In the genomic region with DNA sequence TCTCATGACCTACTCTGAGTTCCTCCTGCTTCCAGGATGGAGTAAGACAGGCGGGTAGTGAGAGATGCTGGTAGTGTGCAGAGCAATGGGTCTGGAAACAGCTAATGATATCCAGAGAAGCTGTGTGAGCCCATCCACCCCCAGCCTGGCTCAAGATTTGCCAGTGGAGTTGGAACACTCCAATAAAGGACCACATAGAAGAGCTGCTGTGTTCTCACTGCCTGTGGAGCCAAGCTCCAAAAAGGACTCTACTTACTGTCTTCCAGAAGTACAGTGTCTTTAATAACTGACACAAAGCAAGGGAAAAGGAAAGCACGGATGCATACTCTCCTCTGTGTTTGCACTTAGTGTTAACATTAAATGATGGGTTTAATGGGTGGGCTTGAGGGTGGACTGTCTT, we compare ENCODE assay signal across 31 mouse cellular contexts.
"Had no signal": no experiment of that assay in that cellular context is flagged by ENCODE, and none has a peak within 500 bp of the region (broad histone marks: within the 10 kb centered on the region; RNA-seq: fewer than 3 reads in every experiment).

No protein-coding gene starts in this region.

- H3K4me1 ChIP-seq: limb, embryonic 10.5 days; limb, embryonic 12.5 days; limb, embryonic 13.5 days; limb, embryonic 15.5 days; liver, embryonic 12.5 days; liver, embryonic 13.5 days; liver, embryonic 15.5 days; lung, embryonic 15.5 days; megakaryocyte, embryonic 14.5 days; midbrain, embryonic 12.5 days; midbrain, embryonic 13.5 days; midbrain, embryonic 15.5 days; neural tube, embryonic 12.5 days had no signal

- H3K4me2 ChIP-seq: limb, embryonic 12.5 days; limb, embryonic 13.5 days; limb, embryonic 15.5 days; liver, embryonic 11.5 days; liver, embryonic 12.5 days; liver, embryonic 13.5 days; liver, embryonic 15.5 days; lung, embryonic 14.5 days; lung, embryonic 15.5 days; midbrain, embryonic 12.5 days; midbrain, embryonic 13.5 days; midbrain, embryonic 15.5 days; neural tube, embryonic 12.5 days had no signal

- ATAC-seq: liver, embryonic 12.5 days; liver, postnatal 0 days; lung, postnatal 0 days; midbrain, embryonic 13.5 days; midbrain, embryonic 15.5 days; midbrain, embryonic 16.5 days had no signal

- DNase-seq: left cerebral cortex, postnatal 4 days; liver; liver, embryonic 13.5 days; liver, postnatal 0 days; lung, adult 18-20 months; lung, adult 2 months; lung, embryonic 14.5 days; lung, postnatal 10 days; lung, postnatal 14 days; lung, postnatal 36 days; lung, postnatal 4 days; midbrain, embryonic 14.5 days had no signal

- H3K9me3 ChIP-seq: limb, embryonic 10.5 days; limb, embryonic 13.5 days; limb, embryonic 15.5 days; liver, embryonic 12.5 days; liver, embryonic 13.5 days; liver, embryonic 15.5 days; lung, embryonic 15.5 days; midbrain, embryonic 15.5 days; neural tube, embryonic 12.5 days had no signal

- H3K27ac ChIP-seq: left cerebral cortex, adult 2 months; limb, embryonic 10.5 days; limb, embryonic 12.5 days; limb, embryonic 13.5 days; limb, embryonic 15.5 days; liver, embryonic 12.5 days; liver, embryonic 13.5 days; liver, embryonic 14.5 days; liver, embryonic 15.5 days; lung, embryonic 15.5 days; macrophage; midbrain, embryonic 12.5 days; midbrain, embryonic 13.5 days; midbrain, embryonic 15.5 days; neural tube, embryonic 12.5 days had no signal

- H3K27me3 ChIP-seq: limb, embryonic 13.5 days; limb, embryonic 15.5 days; liver, embryonic 12.5 days; liver, embryonic 13.5 days; liver, embryonic 15.5 days; lung, embryonic 15.5 days; megakaryocyte, embryonic 14.5 days; midbrain, embryonic 13.5 days; midbrain, embryonic 15.5 days; neural tube, embryonic 12.5 days had no signal

- H3K9ac ChIP-seq: limb, embryonic 12.5 days; limb, embryonic 13.5 days; limb, embryonic 15.5 days; liver, embryonic 12.5 days; liver, embryonic 13.5 days; liver, embryonic 14.5 days; liver, embryonic 15.5 days; liver, postnatal 0 days; lung, embryonic 14.5 days; lung, embryonic 15.5 days; midbrain, embryonic 12.5 days; midbrain, embryonic 13.5 days; midbrain, embryonic 15.5 days; neural tube, embryonic 12.5 days had no signal

- H3K36me3 ChIP-seq: limb, embryonic 10.5 days; limb, embryonic 12.5 days; limb, embryonic 13.5 days; limb, embryonic 15.5 days; liver, embryonic 12.5 days; liver, embryonic 13.5 days; liver, embryonic 15.5 days; lung, embryonic 15.5 days; midbrain, embryonic 12.5 days; midbrain, embryonic 13.5 days; midbrain, embryonic 15.5 days; neural tube, embryonic 12.5 days had no signal

- H3K4me3 ChIP-seq: left cerebral cortex, adult 2 months; limb, embryonic 10.5 days; limb, embryonic 12.5 days; limb, embryonic 13.5 days; limb, embryonic 15.5 days; liver, embryonic 12.5 days; liver, embryonic 13.5 days; liver, embryonic 15.5 days; lung, embryonic 15.5 days; megakaryocyte, embryonic 14.5 days; midbrain, embryonic 12.5 days; midbrain, embryonic 13.5 days; midbrain, embryonic 15.5 days; myocyte; neural tube, embryonic 12.5 days had no signal
